Mouse (Mus musculus) myocyte (in vitro differentiated cells): ENCODE measurements around the gene Lmo4. TPM values are rescaled to one million over a fixed set of nuclear protein-coding genes. Genes with fewer than 3 reads are reported as not detected.

ENCODE experiments used
- H3K27me3 ChIP-seq: one replicate; pipeline ENCODE4 v1.6.1; 2011; ENCODE audit not compliant: control insufficient read depth, insufficient read depth, insufficient read length
- H3K36me3 ChIP-seq: one replicate; pipeline ENCODE4 v1.6.1; 2011; ENCODE audit not compliant: control insufficient read depth, insufficient read depth
- H3K4me2 ChIP-seq: one replicate; pipeline ENCODE4 v1.6.1; 2011; ENCODE audit warnings: low read depth, control low read depth
- H3K4me3 ChIP-seq: one replicate; pipeline ENCODE4 v1.5.1; 2011; ENCODE audit warnings: mild to moderate bottlenecking, control low read depth, moderate library complexity
- H3K79me2 ChIP-seq: one replicate; pipeline ENCODE4 v1.6.1; 2011; ENCODE audit not compliant: control insufficient read depth, insufficient read depth
- H3ac ChIP-seq: one replicate; pipeline ENCODE4 v1.6.1; 2011; ENCODE audit not compliant: control insufficient read depth, insufficient read length
- CEBPB ChIP-seq: IDR thresholded peaks from 2 replicates; pipeline ENCODE4 v1.6.1; 2011; ENCODE audit warnings: mild to moderate bottlenecking, moderate library complexity; ENCODE audit not compliant: poor library complexity, insufficient read depth, severe bottlenecking
- E2F4 ChIP-seq: IDR thresholded peaks from one replicate; pipeline ENCODE4 v1.6.1; 2011; ENCODE audit warnings: mild to moderate bottlenecking, control low read depth, moderate library complexity; ENCODE audit not compliant: insufficient read depth
- MAX ChIP-seq: IDR thresholded peaks from one replicate; pipeline ENCODE4 v1.6.1; 2011; ENCODE audit warnings: low read depth, mild to moderate bottlenecking, control low read depth
- MYOD1 ChIP-seq, 3 experiments: IDR thresholded peaks; one replicate each; pipeline ENCODE4 v1.6.1; 2011; ENCODE audit warnings: control low read depth in 2 of 3, low read depth in 2 of 3, mild to moderate bottlenecking in 2 of 3, moderate library complexity in 1 of 3; ENCODE audit not compliant: insufficient read length in 2 of 3, control insufficient read depth in 1 of 3
- MYOG ChIP-seq, 3 experiments: IDR thresholded peaks; one replicate each; pipeline ENCODE4 v1.6.1; 2011; ENCODE audit warnings: control low read depth in 2 of 3, low read depth in 2 of 3, mild to moderate bottlenecking in 2 of 3; ENCODE audit not compliant: insufficient read length in 2 of 3, control insufficient read depth in 1 of 3, insufficient read depth in 1 of 3
- POLR2A ChIP-seq: IDR thresholded peaks from one replicate; pipeline ENCODE4 v1.6.1; 2011; ENCODE audit warnings: low read depth, mild to moderate bottlenecking, control low read depth, moderate library complexity; ENCODE audit not compliant: insufficient read length
- POLR2AphosphoS2 ChIP-seq: IDR thresholded peaks from one replicate; pipeline ENCODE4 v1.6.1; 2011; ENCODE audit warnings: low read depth, control low read depth; ENCODE audit not compliant: insufficient read length
- REST ChIP-seq: IDR thresholded peaks from one replicate; pipeline ENCODE4 v1.6.1; 2011; ENCODE audit warnings: mild to moderate bottlenecking, control low read depth, moderate library complexity; ENCODE audit not compliant: insufficient read depth, insufficient read length
- SRF ChIP-seq: IDR thresholded peaks from one replicate; pipeline ENCODE4 v1.6.1; 2011; ENCODE audit warnings: low read depth; ENCODE audit not compliant: control insufficient read depth, insufficient read length
- TCF12 ChIP-seq: IDR thresholded peaks from one replicate; pipeline ENCODE4 v1.6.1; 2011; ENCODE audit warnings: mild to moderate bottlenecking, control low read depth; ENCODE audit not compliant: poor library complexity, insufficient read depth, severe bottlenecking
- TCF3 ChIP-seq: IDR thresholded peaks from one replicate; pipeline ENCODE4 v1.6.1; 2011; ENCODE audit warnings: low read depth, control low read depth; ENCODE audit not compliant: insufficient read length
- USF1 ChIP-seq: IDR thresholded peaks from one replicate; pipeline ENCODE4 v1.6.1; 2011; ENCODE audit warnings: low read depth, mild to moderate bottlenecking, control low read depth, moderate library complexity
- polyA plus RNA-seq: library from polyadenylated mRNA; unstranded; fragments of >200 nt; fragmentation: generic; extraction: Trizol; gene quantifications from one replicate; pipeline ENCODE4 v1.2.1, GENCODE M21; 2012; ENCODE audit warnings: missing spikeins

The Lmo4 gene
- polyA plus RNA-seq, 1 experiment, result 75.0 TPM

GRCm38 (mm10) chr3:144148234-144148633, 56.8 kb downstream of the Lmo4 start:
- Histone ChIP-seq H3K27me3 (no peaks in the 10 kb centered on the region), H3K4me3 (no peak overlapping the region), H3K79me2 (no peaks in the 10 kb centered on the region), H3ac (no peak overlapping the region), H3K4me2 (no peak overlapping the region), H3K36me3 (no peaks in the 10 kb centered on the region)
- no peak for TF ChIP-seq POLR2AphosphoS2
- no peak for TF ChIP-seq E2F4
- TF ChIP-seq MAX, result no peak
- no peak for TF ChIP-seq MYOD1 (IDR thresholded peaks at IDR 0.05; ENCODE audit: control insufficient read depth in 1 of 3, insufficient read length in 2 of 3, low read depth in 2 of 3)
- no peak for TF ChIP-seq USF1
- TF ChIP-seq POLR2A, result no peak

DNA sequence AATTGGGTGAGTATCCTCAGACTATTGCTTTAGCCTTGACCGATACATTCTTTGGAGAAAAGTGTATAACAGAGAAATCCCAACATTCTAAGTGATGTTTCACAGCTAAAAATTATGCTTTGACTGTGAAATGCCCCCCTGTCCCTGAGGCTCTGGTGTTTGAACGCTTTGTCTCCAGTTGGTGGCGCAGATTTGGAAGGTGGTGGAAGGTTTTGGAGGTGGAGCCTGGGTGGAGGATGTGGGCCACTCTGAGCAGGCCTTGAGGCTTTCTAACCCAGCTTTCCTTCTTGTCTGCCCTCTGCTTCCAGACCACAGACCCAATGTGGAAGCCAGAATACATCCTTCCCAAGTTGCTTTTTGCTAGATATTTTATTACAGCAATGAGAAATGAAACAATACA, 57.8 kb downstream of the Lmo4 start:
- Histone ChIP-seq H3ac (no peak overlapping the region), H3K4me3 (no peak overlapping the region), H3K27me3 (no peaks in the 10 kb centered on the region), H3K4me2 (no peak overlapping the region), H3K79me2 (no peaks in the 10 kb centered on the region), H3K36me3 (no peaks in the 10 kb centered on the region)
- TF ChIP-seq CEBPB (no peak), SRF (no peak), TCF12 (no peak), REST (no peak), USF1 (no peak), TCF3 (no peak), E2F4 (no peak), POLR2AphosphoS2 (no peak)

GRCm38 (mm10) chr3:144144066-144144465, 61.0 kb downstream of the Lmo4 start:
- no peaks in the 10 kb centered on the region for H3K36me3 ChIP-seq
- H3K4me2 ChIP-seq, result no peak overlapping the region
- no peaks in the 10 kb centered on the region for H3K79me2 ChIP-seq
- no peaks in the 10 kb centered on the region for H3K27me3 ChIP-seq
- no peak overlapping the region for H3K4me3 ChIP-seq
- no peak for TF ChIP-seq TCF3
- no peak for TF ChIP-seq CEBPB
- TF ChIP-seq MAX, result no peak
- no peak for TF ChIP-seq MYOD1 (IDR thresholded peaks at IDR 0.05; ENCODE audit: control insufficient read depth in 1 of 3, insufficient read length in 2 of 3, low read depth in 2 of 3)
- TF ChIP-seq MYOG (IDR thresholded peaks at IDR 0.05; ENCODE audit: control insufficient read depth in 1 of 3, insufficient read depth in 1 of 3, insufficient read length in 2 of 3, low read depth in 2 of 3), result no peak
- no peak for TF ChIP-seq SRF
- no peak for TF ChIP-seq REST
- TF ChIP-seq TCF12, result no peak
- no peak for TF ChIP-seq USF1
- no peak for TF ChIP-seq E2F4
- no peak for TF ChIP-seq POLR2A
- TF ChIP-seq POLR2AphosphoS2, result no peak
- no peak overlapping the region for H3ac ChIP-seq

DNA sequence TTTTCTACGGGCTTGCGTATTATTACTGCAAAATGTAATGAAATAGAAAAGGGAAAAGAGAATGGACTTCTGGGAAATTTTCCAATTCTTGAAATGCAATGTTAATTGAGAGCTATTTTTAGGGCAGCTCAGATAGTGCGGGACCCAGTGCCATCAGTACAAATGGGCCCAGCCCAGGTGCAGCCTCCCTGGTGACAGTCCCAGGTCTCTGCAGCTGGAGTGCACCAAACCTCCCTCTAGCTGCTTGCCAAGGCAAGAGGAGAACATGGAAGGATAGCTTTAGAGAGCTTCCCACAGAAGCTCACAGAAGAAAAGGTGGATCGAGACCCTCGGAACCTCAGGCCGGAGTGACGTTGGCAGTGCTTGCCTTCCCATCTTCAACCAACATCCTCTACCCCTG, 62.1 kb downstream of the Lmo4 start:
- H3K27me3 ChIP-seq, result no peaks in the 10 kb centered on the region
- TF ChIP-seq REST (no peak), MYOG (IDR thresholded peaks at IDR 0.05; ENCODE audit: control insufficient read depth in 1 of 3, insufficient read depth in 1 of 3, insufficient read length in 2 of 3, low read depth in 2 of 3) (no peak), USF1 (no peak), TCF3 (no peak), E2F4 (no peak), SRF (no peak), TCF12 (no peak), MAX (no peak), MYOD1 (IDR thresholded peaks at IDR 0.05; ENCODE audit: control insufficient read depth in 1 of 3, insufficient read length in 2 of 3, low read depth in 2 of 3) (no peak), POLR2AphosphoS2 (no peak), POLR2A (no peak), CEBPB (no peak)
- no peaks in the 10 kb centered on the region for H3K36me3 ChIP-seq
- H3K4me2 ChIP-seq, result no peak overlapping the region
- H3K79me2 ChIP-seq, result no peaks in the 10 kb centered on the region
- no peak overlapping the region for H3K4me3 ChIP-seq
- H3ac ChIP-seq, result no peak overlapping the region

DNA sequence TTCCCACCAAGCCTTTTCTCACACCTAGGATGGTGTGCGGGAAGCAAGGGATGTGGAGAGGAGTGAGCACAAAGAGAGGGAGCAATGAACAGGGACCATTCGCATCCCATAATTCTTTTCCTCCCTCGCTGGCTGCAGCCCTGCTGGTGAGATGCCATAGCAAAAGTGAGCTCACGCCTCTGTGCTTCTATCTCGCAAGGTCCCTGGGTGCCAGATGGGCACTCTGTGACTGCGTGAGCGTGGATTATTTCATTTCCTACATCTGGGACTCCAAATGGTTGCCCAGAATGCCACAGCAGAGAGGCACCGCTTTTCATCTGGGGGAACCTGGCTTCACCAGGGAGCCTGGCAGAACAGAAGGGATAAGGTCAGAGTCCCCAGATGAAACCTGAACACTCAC, 63.2 kb downstream of the Lmo4 start:
- H3K4me3 ChIP-seq, result no peak overlapping the region
- H3K4me2 ChIP-seq, result no peak overlapping the region
- no peak overlapping the region for H3ac ChIP-seq
- H3K27me3 ChIP-seq, result no peaks in the 10 kb centered on the region
- TF ChIP-seq USF1 (no peak), E2F4 (no peak), MAX (no peak), MYOD1 (IDR thresholded peaks at IDR 0.05; ENCODE audit: control insufficient read depth in 1 of 3, insufficient read length in 2 of 3, low read depth in 2 of 3) (no peak), POLR2A (no peak), TCF12 (no peak), REST (no peak), SRF (no peak), MYOG (IDR thresholded peaks at IDR 0.05; ENCODE audit: control insufficient read depth in 1 of 3, insufficient read depth in 1 of 3, insufficient read length in 2 of 3, low read depth in 2 of 3) (no peak), TCF3 (no peak), CEBPB (no peak), POLR2AphosphoS2 (no peak)
- no peaks in the 10 kb centered on the region for H3K79me2 ChIP-seq
- no peaks in the 10 kb centered on the region for H3K36me3 ChIP-seq
